Mouse (Mus musculus) lung, postnatal 0 days (tissue): ENCODE data around the gene Crlf2.

Experiments
- CTCF ChIP-seq: IDR thresholded peaks from 2 replicates; pipeline ENCODE4 v1.5.1; 2016; ENCODE audit warnings: antibody characterized with exemption, mild to moderate bottlenecking
- EP300 ChIP-seq: IDR thresholded peaks from 2 replicates; pipeline ENCODE4 v1.6.1; 2016; ENCODE audit warnings: antibody characterized with exemption, mild to moderate bottlenecking, control low read depth

GRCm38 (mm10) chr5:109547112-109547511 lies 11.7 kb downstream of the Crlf2 start:
- no peak for TF ChIP-seq CTCF
- TF ChIP-seq EP300: no peak
